Mouse (Mus musculus) retina, postnatal 7 days (tissue): ENCODE data around the gene Clpx.
"Not testable (repeated sequence)": the region's sequence is repeated elsewhere in the genome, so short reads cannot be mapped to it uniquely, and the experiment has no call there.

Experiments
- DNase-seq: peaks from one replicate; pipeline ENCODE4 v3.0.0-alpha.2; 2012; ENCODE audit warnings: low read depth, low spot score

Clpx gene

DNA sequence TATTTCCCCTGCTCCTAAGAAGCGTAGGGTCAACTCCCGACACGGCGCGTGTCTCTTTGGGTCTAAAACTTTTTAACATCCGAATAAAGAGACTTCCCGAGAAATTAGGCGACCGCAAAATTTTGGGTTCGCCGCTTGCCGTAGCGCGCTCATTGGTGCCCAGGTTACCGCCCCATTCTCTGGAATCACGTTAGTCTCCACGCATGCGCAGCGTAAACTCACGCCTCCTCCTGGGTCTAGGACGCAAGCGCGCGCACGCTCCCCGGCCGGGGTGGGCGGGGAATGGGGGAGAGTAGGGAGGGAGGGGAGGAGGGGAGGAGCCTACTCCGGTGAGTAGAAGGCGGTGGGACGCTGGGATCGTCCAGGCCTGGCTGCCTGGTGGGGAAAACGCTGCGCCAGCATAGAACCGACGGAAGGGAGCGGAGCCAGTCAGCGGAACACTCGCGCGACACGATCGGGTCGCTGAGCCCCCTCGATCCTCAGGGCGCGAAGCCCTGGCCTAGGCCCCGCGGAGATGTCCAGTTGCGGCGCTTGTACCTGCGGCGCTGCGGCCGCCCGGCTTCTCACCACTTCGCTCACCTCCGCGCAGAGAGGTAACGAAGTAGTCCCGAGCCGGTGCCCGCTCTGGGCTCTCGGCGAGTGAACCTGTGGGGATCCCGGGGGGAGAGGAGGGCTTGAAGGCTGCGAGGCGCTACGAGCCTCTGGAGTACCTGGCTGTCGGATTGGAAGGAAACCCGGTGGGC lies at the start of gene Clpx:
Clpx (plus strand) TSS at position 288 of the 743 bp plus-strand sequence.
- DNase-seq = peak; percentile 99

- DNase-seq = no peak
Measured at GRCm38 (mm10) chr9:65247502-65248376, 46.3 kb upstream of the Clpx start.

- no peak for DNase-seq
Measured at GRCm38 (mm10) chr9:65248377-65248690, 45.7 kb upstream of the Clpx start.

GRCm38 (mm10) chr9:65252026-65252425 lies 42.0 kb upstream of the Clpx start:
- no peak for DNase-seq

GRCm38 (mm10) chr9:65255906-65256600 lies 38.0 kb upstream of the Clpx start:
- DNase-seq = no peak

DNA sequence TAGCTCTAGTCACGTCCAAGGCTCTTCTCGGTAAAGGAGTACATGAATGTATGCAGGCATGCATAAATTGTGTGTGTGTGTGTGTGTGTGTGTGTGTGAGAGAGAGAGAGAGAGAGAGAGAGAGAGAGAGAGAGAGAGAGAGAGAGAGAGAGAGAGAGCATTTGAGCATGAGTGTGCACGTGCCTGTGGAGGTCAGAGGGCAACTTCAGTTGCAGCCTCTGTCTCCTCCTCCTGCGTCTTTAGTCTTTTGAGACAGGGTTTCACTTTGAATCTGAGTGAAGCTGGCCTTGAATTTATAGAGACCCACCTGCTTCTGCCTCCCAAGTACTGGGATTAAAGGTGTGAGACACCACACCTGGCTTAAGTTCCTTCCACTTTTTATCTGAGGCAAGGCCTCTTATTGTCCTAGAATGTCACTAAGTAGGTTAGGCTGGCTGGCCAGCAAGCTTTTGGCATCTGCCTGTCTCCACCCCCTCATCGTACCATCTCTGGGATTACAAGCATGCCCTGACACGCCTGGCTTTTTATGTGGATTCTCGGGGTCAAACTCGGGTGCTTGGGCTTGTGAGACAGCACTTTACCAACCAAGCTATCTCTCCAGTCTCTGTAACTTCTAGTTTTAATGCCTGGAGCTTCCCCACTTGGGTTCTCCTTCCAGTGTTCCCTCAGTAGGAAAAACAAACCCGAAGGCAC lies 36.7 kb upstream of the Clpx start:
- DNase-seq = no peak

DNA sequence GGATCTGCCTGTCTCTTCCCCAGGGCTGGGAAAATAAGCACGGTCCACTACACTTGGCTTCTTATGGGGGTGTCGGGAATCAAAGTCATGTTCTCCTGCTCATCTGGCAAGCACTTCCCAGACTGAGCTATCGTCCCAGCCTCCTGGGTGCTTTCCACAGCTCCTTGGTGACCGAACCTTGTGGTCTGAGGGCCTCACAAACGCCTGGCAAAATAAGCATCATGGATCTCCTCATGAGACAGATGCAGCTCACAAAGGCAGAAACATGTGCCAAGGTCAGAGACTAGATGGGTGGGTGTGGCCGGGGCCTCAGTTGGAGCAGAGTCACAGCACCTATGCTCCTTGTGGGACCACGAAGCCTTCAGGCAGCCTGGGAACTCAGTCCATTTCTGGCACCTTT lies 34.7 kb upstream of the Clpx start:
- DNase-seq = no peak

GRCm38 (mm10) chr9:65261591-65262230 lies 32.3 kb upstream of the Clpx start:
- DNase-seq = no peak

GRCm38 (mm10) chr9:65262641-65263120 lies 31.4 kb upstream of the Clpx start:
- no peak for DNase-seq

- DNase-seq = no peak
Measured at GRCm38 (mm10) chr9:65264959-65265358, 29.1 kb upstream of the Clpx start, which contains the start of gene Cilp. Gene Cilp, plus strand, starts transcription at chr9:65265180.

DNA sequence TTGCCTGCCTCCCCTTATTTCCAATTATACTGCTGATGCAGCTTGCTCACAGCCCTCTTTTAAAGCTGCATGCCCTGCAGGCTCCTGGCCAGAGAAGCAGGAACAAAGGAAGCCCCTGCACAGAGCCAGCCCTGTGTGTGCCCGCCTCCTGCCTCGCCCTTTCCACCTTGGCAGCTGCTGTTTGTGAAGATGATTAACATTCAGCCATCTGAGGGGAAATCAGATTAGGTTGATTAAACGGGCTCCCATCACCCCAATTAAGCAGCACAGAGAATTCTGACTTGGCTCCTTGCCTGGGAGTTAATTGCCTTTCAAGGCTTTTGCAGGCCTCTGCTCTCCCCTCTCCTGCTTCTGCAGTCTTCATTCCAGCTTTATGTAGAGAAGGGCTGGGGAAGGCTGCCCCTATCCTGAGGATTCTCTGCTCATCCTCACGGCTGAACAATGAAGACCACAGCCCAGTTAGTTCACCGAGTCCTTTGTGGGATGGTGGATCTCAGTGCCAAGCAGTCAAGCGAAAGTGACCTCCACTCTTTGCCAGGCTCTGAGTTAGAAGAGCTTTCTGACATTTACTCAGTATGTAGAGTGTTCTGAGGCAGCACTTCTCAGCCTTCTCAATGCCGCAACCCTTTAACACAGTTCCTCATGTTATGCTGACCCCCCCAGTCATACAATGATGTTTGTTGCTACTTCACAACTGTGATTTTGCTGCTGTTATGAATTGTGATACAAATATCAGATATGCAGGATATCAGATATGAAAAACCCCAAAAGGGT lies 26.1 kb upstream of the Clpx start:
- peak; percentile 85 for DNase-seq

DNA sequence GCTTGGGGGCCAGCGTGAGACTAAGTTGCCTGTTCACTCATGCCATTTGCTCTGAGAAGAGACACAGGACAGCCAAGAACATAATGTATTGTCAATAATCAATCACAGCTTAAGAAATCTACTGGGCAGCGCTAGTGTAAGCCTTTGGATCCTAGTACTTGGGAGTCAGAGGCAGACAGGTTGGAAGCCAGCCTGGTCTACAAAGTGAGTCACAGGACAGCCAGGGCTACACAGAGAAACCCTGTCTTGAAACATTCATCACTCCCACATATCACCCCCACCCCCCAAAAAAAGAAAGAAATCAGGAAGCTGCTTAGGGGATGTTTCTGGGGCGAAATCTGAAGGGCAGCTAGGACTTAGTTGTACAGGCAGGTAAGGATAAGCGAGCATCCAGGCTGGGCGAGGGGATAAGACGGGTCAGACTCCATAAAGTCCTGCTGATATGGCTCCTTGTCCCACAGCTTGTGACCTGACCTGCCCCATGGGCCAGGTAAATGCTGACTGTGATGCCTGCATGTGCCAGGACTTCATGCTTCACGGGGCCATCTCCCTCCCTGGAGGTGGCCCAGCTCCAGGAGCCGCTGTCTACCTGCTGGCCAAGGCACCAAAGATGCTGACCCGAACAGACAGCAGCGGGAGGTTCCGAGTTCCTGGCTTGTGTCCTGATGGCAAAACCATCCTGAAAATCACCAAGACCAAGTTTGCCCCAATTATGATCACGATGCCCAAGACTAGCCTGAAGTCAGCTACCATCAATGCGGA lies 20.8 kb upstream of the Clpx start:
- DNase-seq = no peak

DNA sequence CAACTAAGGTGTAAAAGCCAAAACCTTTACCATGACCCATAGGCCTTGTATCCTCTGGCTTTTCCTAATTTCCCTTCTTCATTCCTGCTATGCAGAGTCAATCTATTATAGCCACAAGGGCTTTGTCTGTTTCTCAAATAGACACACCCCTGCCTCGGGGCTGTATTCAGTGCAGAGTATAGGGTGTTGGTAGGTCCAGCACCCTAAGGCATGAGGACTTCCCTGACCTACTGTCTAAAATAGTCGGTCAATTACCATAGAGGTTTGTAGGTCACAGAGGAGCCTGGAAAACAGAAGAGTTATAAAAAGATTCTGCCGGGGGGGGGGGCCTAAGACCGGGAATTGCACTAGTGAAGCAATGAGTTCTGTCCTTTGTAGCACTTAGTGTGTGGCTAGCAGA lies 20.2 kb upstream of the Clpx start:
- DNase-seq = no peak

DNA sequence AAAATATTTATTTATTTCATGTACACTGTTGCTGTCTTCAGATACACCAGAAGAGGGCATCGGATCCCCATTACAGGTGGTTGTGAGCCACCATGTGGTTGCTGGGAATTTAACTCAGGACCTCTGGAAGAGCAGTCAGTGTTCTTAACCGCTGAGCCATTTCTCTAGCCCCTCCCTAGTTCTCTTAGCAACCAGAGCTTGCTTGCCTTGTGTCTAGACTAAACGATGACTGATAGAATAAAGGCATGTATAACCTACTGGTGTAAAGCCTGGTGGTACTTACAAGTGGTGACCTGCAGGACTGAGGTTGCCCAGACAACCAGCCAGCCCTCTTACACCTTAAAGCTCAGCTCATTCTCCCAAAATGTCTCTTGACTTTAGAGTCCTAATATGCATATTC lies 19.2 kb upstream of the Clpx start:
- DNase-seq = not testable (repeated sequence)

DNA sequence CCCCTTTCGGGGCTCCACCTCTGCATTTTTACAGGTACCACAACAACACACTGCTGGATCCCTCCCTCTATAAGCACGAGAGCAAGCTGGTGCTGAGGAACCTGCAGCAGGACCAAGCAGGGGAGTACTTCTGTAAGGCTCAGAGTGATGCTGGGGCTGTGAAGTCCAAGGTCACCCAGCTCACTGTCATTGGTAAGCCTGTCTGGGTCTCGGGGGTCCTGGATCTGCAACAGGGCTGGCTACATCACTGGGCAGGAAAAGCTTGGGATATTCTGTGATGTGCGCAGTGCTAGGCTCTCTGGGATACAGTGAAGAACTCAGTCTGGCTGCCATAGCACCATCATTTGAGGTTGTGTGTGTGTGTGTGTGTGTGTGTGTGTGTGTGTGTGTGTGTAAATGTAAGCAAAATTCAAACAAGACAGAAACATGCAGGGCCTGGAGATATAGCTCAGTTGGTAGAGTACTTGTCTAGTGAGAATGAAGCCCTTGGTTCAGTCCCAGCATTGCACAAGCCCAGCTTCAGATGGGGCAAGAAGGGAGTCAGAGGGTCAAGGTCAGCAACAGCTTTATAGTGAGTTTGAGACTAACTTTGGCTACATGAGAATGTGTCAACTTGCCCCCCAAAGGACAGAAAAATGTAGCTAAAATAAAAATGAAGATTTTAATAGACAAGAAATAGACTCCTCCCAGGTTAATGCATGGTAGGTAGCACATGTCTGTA lies 18.1 kb upstream of the Clpx start:
- DNase-seq = no peak

DNA sequence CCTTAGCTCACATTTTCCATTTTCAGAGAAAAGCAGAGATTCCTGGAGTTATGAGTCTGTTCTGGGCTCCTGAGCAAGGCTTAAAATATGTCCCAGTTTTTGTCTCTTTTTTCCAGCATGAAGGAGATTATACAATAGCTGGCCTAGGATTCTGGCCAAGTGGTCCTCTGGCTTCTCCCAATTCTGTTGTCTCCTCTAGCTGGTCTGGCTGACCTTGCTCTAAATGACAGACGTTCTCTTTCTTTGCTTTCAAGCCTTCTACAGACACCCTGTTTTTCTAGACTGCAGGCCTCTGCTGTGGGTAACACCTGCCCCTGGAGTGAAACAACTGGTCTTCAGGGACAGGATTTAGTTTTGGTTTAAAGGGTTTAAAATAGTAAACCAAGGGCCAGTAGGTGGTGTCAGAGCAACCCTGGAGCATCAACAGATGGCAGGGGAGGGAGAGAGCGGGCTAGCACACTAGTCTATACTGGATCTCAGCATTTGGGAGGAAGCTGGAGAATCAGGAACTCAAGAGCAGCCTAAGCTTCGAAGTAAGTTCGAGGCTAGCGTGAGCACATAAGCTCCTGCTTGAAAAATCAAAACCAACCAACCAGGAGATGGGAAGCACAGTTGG lies 12.4 kb upstream of the Clpx start:
- no peak for DNase-seq

GRCm38 (mm10) chr9:65283301-65283700 lies 10.8 kb upstream of the Clpx start:
- peak; percentile 59 for DNase-seq

DNA sequence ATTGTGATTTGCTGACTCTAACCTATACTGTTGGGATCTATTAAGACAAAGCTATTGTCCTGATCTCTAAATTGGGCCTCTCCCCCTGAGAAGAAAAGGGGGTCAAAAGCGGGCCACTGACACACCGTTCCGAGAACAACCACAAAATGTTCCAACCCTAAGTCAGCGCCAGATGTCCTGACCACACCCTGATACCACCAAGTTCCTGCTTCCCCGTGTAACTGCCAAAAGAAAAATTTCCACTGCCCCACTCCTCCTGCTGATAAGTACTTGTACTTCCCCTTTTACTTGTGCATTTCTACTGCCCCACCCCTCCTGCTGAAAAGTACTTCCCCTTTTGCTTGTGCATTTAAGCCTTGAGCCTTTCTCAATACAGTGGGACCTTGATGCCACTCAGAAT lies 5.8 kb upstream of the Clpx start:
- DNase-seq = not testable (repeated sequence)
